14 mouse cellular contexts compared by ENCODE assay signal in genomic region chr14:62177509-62177908, GRCm38 (mm10).
DNase-seq lines count a peak whose midpoint lies in the region; ATAC-seq lines count a peak whose summit lies in the region.
"Had no signal": no experiment of that assay in that cellular context is flagged by ENCODE, and none has a peak within 500 bp of the region (broad histone marks: within the 10 kb centered on the region; RNA-seq: fewer than 3 reads in every experiment).

No protein-coding gene starts in this region.

- no peak for DNase-seq in frontal cortex, postnatal 14 days (ENCODE audit: low spot score in 2 of 2)
- DNase-seq in urinary bladder, postnatal 14 days (ENCODE audit: low spot score), result peak; percentile 28
- DNase-seq in urinary bladder, postnatal 10 days (ENCODE audit: low spot score), result no peak
- peak; percentile 78 to 80 for DNase-seq in heart, postnatal 10 days
- DNase-seq in lung, postnatal 4 days, result peak; percentile 40 to 53
- DNase-seq in forebrain, embryonic 10.5 days (ENCODE audit: extremely low spot score, low spot score), result no peak
- DNase-seq in right cerebral cortex, postnatal 36 days (ENCODE audit: low spot score in 2 of 2), result no peak
- DNase-seq: adrenal gland, postnatal 10 days; kidney, postnatal 36 days; right cerebral cortex, adult 18-20 months; thymus, postnatal 36 days had no signal

- H3K9me3 ChIP-seq in forebrain, embryonic 10.5 days, result no peaks in the 10 kb centered on the region

- no peak overlapping the region for H3K27ac ChIP-seq in forebrain, embryonic 10.5 days
- H3K27ac ChIP-seq: macrophage had no signal

- peaks cover 27% of the 10 kb centered on the region for H3K4me1 ChIP-seq in forebrain, embryonic 10.5 days

- intact Hi-C loops in heart, postnatal 10 days (cut with DNase I), result loop anchor here (10.0 kb wide), 1 partner anchor 603 kb away; no protein-coding TSS in a partner anchor

- no peaks in the 10 kb centered on the region for H3K36me3 ChIP-seq in forebrain, embryonic 10.5 days (replicated peaks)

- H3K4me3 ChIP-seq in forebrain, embryonic 10.5 days, result no peak overlapping the region

- ATAC-seq in frontal cortex, adult (ENCODE audit: low TSS enrichment), result peak; percentile 25; the same call in 1 of the 2 replicates
- ATAC-seq: Patski had no signal

- no peaks in the 10 kb centered on the region for H3K27me3 ChIP-seq in forebrain, embryonic 10.5 days (ENCODE audit: poor library complexity, severe bottlenecking)

- 93% methylated on average over 5 of the region's 5 CpGs for WGBS in forebrain, embryonic 10.5 days

Comparison
In these comparisons a context has a peak if more than half of its experiments do, and no peak if none do; other contexts are left out.
1. DNase-seq: peak in urinary bladder, postnatal 14 days (single experiment), heart, postnatal 10 days (2 of 2) and lung, postnatal 4 days (2 of 2); none in frontal cortex, postnatal 14 days (0 of 2), urinary bladder, postnatal 10 days (single experiment), forebrain, embryonic 10.5 days (single experiment) and right cerebral cortex, postnatal 36 days (0 of 2).